Mouse (Mus musculus) CH12.LX (cell line): ENCODE measurements around the gene Spred2. TPM values are rescaled to one million over a fixed set of nuclear protein-coding genes. Genes with fewer than 3 reads are reported as not detected.

Source experiments
- DNase-seq: peaks from one replicate; pipeline ENCODE4 v3.0.0-alpha.2; 2013; ENCODE audit errors: extremely low read depth
- H3K27ac ChIP-seq: 2 replicates; pipeline ENCODE4 v1.5.1; 2012; ENCODE audit warnings: low read depth, mild to moderate bottlenecking, control low read depth, moderate library complexity; ENCODE audit not compliant: insufficient read depth
- H3K27me3 ChIP-seq: replicated peaks from 2 replicates; pipeline ENCODE3; 2012; ENCODE audit warnings: inconsistent platforms
- H3K36me3 ChIP-seq, 2 experiments: replicated peaks in 1 of 2; 2 replicates each; pipeline versions ENCODE3 to v1.6.1; 2012; ENCODE audit warnings: inconsistent platforms in 1 of 2, low read length in 1 of 2, mild to moderate bottlenecking in 1 of 2, mixed read lengths in 1 of 2, moderate library complexity in 1 of 2; ENCODE audit not compliant: control insufficient read depth in 1 of 2, insufficient read depth in 1 of 2
- H3K4me1 ChIP-seq, 2 experiments: 2 replicates each; pipeline ENCODE4 v1.6.1; 2012; ENCODE audit warnings: inconsistent platforms in 1 of 2, moderate library complexity in 1 of 2; ENCODE audit not compliant: insufficient read depth in 2 of 2, control insufficient read depth in 1 of 2
- H3K4me2 ChIP-seq: 2 replicates; pipeline ENCODE4 v1.6.1; 2012; ENCODE audit warnings: low read depth, mild to moderate bottlenecking, control low read depth; ENCODE audit not compliant: poor library complexity, insufficient read depth, severe bottlenecking
- H3K4me3 ChIP-seq, 3 experiments: fragments of 150-350 bp in 1 of 3; sonication (generic) in 1 of 3; replicated peaks in 1 of 3; 2 replicates each; pipeline versions ENCODE3 to v1.5.1; 2011 to 2012; ENCODE audit warnings: low read depth in 2 of 3, low read length in 2 of 3, mild to moderate bottlenecking in 2 of 3, moderate library complexity in 2 of 3, control low read depth in 1 of 3, improper control_type of control experiment in 1 of 3, inconsistent platforms in 1 of 3, mixed read lengths in 1 of 3; ENCODE audit not compliant: poor library complexity in 1 of 3
- H3K79me2 ChIP-seq: replicated peaks from 2 replicates; pipeline ENCODE4 v1.6.1; 2012; ENCODE audit warnings: mild to moderate bottlenecking, moderate library complexity; ENCODE audit not compliant: control insufficient read depth, poor library complexity, insufficient read depth, severe bottlenecking; ENCODE audit errors: extremely low read depth
- H3K9ac ChIP-seq: 2 replicates; pipeline ENCODE4 v1.6.1; 2012; ENCODE audit warnings: low read depth, mild to moderate bottlenecking, control low read depth, moderate library complexity; ENCODE audit not compliant: insufficient read depth
- H3K9me3 ChIP-seq: replicated peaks from 2 replicates; pipeline ENCODE3; 2012; ENCODE audit warnings: low read length, inconsistent platforms, mixed read lengths
- BHLHE40 ChIP-seq: IDR thresholded peaks from 2 replicates; pipeline ENCODE4 v1.6.1; 2011; ENCODE audit warnings: mild to moderate bottlenecking, low read depth, low read length, improper control_type of control experiment
- CHD1 ChIP-seq: IDR thresholded peaks from 2 replicates; pipeline ENCODE4 v1.6.1; 2012; ENCODE audit warnings: low read depth, low read length, improper control_type of control experiment, inconsistent platforms
- CHD2 ChIP-seq: IDR thresholded peaks from 2 replicates; pipeline ENCODE4 v1.6.1; 2011; ENCODE audit warnings: low read length, improper control_type of control experiment
- GABPA ChIP-seq: IDR thresholded peaks from 2 replicates; pipeline ENCODE4 v1.6.1; 2012; ENCODE audit warnings: low read depth, low read length, improper control_type of control experiment, inconsistent platforms; ENCODE audit not compliant: insufficient replicate concordance
- IRF4 ChIP-seq: IDR thresholded peaks from 2 replicates; pipeline ENCODE4 v1.6.1; 2014; ENCODE audit warnings: low read depth, mild to moderate bottlenecking, inconsistent platforms, low read length, improper control_type of control experiment
- JUN ChIP-seq: IDR thresholded peaks from 2 replicates; pipeline ENCODE4 v1.6.1; 2011; ENCODE audit warnings: low read depth, mild to moderate bottlenecking, low read length, improper control_type of control experiment, moderate library complexity; ENCODE audit not compliant: insufficient read depth
- JUND ChIP-seq: conservative IDR thresholded peaks from 2 replicates; pipeline ENCODE4 v1.6.1; 2011; ENCODE audit warnings: low read depth, low read length, improper control_type of control experiment
- KAT2A ChIP-seq: IDR thresholded peaks from 2 replicates; pipeline ENCODE4 v1.6.1; 2012; ENCODE audit warnings: low read length, improper control_type of control experiment, inconsistent platforms; ENCODE audit not compliant: insufficient replicate concordance
- MAZ ChIP-seq: IDR thresholded peaks from 2 replicates; pipeline ENCODE4 v1.6.1; 2012; ENCODE audit warnings: low read depth, mild to moderate bottlenecking, inconsistent platforms, low read length, improper control_type of control experiment, moderate library complexity
- MEF2A ChIP-seq: IDR thresholded peaks from 2 replicates; pipeline ENCODE4 v1.6.1; 2014; ENCODE audit warnings: low read depth, mild to moderate bottlenecking, inconsistent platforms, low read length, improper control_type of control experiment, borderline replicate concordance
- NELFE ChIP-seq: IDR thresholded peaks from 2 replicates; pipeline ENCODE4 v1.6.1; 2011; ENCODE audit warnings: low read depth, low read length, improper control_type of control experiment
- RCOR1 ChIP-seq: conservative IDR thresholded peaks from 2 replicates; pipeline ENCODE4 v1.6.1; 2012; ENCODE audit warnings: low read depth, mild to moderate bottlenecking, inconsistent platforms, low read length, improper control_type of control experiment
- SIN3A ChIP-seq: IDR thresholded peaks from 2 replicates; pipeline ENCODE4 v1.6.1; 2012; ENCODE audit warnings: low read length, improper control_type of control experiment, inconsistent platforms
- TBP ChIP-seq: conservative IDR thresholded peaks from 2 replicates; pipeline ENCODE4 v1.6.1; 2011; ENCODE audit warnings: low read depth, low read length, improper control_type of control experiment
- TCF12 ChIP-seq: IDR thresholded peaks from 2 replicates; pipeline ENCODE4 v1.6.1; 2014; ENCODE audit warnings: low read depth, mild to moderate bottlenecking, inconsistent platforms, low read length, improper control_type of control experiment
- ZC3H11A ChIP-seq: IDR thresholded peaks from 2 replicates; pipeline ENCODE4 v1.6.1; 2012; ENCODE audit warnings: low read depth, mild to moderate bottlenecking, inconsistent platforms, low read length, improper control_type of control experiment
- ZNF384 ChIP-seq: IDR thresholded peaks from 2 replicates; pipeline ENCODE4 v1.6.1; 2012; ENCODE audit warnings: low read depth, low read length, improper control_type of control experiment, inconsistent platforms
- dilution Hi-C: fragments of 300-500 bp; cut with MboI; formaldehyde crosslinking; loops from 2 replicates; pipeline ENCODE4 v1.14.3; 2020; ENCODE audit warnings: low sequenced_read_pairs; ENCODE audit not compliant: extremely low pct_unique_long_range_greater_than_20kb, extremely low pct_ligation_motif_present
- in situ Hi-C: fragments of 300-500 bp; cut with MboI; formaldehyde crosslinking; loops from 3 replicates; pipeline ENCODE4 v1.14.3; 2019; ENCODE audit warnings: low sequenced_read_pairs, low pct_ligation_motif_present, low pct_unique_long_range_greater_than_20kb, mixed read lengths
- polyA plus RNA-seq: library from polyadenylated mRNA; unstranded; fragments of >175 nt; gene quantifications from 2 replicates; pipeline ENCODE4 v1.2.1, GENCODE M21; 2012; ENCODE audit warnings: low read depth; ENCODE audit not compliant: insufficient read length
- total RNA-seq, 2 experiments: library from RNA; depleted of rRNA; stranded (reverse); fragments of 300-350 nt in 1 of 2; fragments of >200 nt in 1 of 2; gene quantifications; 2 replicates each; pipeline ENCODE4 v1.2.3; 2012 to 2014

The Spred2 gene
- total and polyA plus RNA-seq, 3 experiments, result 1.4 to 15.8 (median 4.2) TPM

DNA sequence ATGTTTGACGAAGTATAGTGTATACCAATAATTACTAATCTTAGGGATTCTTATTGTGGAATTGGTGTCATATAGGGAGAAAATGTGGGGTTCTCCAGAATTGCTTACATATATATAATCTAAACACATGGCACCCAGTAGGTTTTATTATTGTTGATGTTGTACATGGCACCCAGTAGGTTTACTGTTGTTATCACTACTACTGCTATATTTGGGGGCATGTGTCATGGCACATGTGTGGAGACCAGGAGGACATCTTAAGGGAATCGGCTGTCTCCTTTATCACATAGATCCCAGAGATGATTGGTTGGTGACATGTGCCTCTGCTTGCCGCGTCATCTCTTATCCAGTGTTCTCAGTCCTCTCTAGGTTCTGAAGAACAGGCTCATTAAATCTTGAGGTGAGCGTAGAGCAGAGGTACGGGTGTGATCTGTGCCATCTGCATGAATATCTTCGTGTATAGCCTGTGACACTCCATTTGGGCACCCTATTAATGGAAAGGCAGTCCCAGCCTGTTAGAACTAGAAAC, 70.2 kb downstream of the Spred2 start:
- peaks cover 7 to 42% of the 10 kb centered on the region in 2 experiments; a peak in 3 of 4 replicates for H3K4me1 ChIP-seq
- no peaks in the 10 kb centered on the region for H3K9me3 ChIP-seq
- dilution Hi-C loops (no loop called here), in situ Hi-C loops (no loop called here)
- H3K36me3 ChIP-seq, result peaks cover 7 to 31% of the 10 kb centered on the region in 2 experiments
- no peak overlapping the region for H3K4me3 ChIP-seq
- TF ChIP-seq SIN3A (no peak), RCOR1 (no peak)
- H3K27ac ChIP-seq, result no peak overlapping the region
- H3K27me3 ChIP-seq, result no peaks in the 10 kb centered on the region
- no peak overlapping the region for H3K4me2 ChIP-seq
- no peaks in the 10 kb centered on the region; the same call in 1 of the 2 replicates for H3K79me2 ChIP-seq
- no peak overlapping the region for H3K9ac ChIP-seq
- no peak for DNase-seq

DNA sequence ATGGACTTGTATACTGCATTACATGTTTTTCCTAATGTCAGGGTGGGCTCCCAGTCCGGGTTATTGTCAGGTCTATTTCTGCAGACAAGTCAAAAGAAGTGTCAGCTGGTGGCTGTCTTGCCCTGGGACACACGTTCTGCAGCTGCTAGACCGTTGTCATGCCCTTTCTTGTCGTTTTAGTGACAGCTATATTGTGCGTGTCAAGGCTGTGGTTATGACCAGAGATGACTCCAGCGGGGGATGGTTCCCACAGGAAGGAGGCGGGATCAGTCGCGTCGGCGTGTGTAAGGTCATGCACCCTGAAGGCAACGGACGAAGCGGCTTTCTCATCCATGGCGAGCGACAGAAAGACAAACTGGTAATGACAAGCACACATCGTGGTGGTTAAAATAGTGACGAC, 73.8 kb downstream of the Spred2 start:
- Histone ChIP-seq H3K27me3 (no peaks in the 10 kb centered on the region), H3K36me3 (peaks cover 10 to 52% of the 10 kb centered on the region in 2 experiments), H3K9ac (no peak overlapping the region), H3K4me1 (peaks cover 2 to 25% of the 10 kb centered on the region in 2 experiments; a peak in 2 of 4 replicates), H3K79me2 (no peaks in the 10 kb centered on the region), H3K4me3 (no peak overlapping the region), H3K4me2 (no peak overlapping the region)
- no peak for DNase-seq
- dilution Hi-C loops, result no loop called here
- TF ChIP-seq ZNF384 (no peak), MEF2A (no peak), CHD2 (no peak)
- TF ChIP-seq, all 38 proteins: peak for 0
- in situ Hi-C loops, result no loop called here
- Histone ChIP-seq H3K27ac (no peak overlapping the region), H3K9me3 (no peaks in the 10 kb centered on the region)

DNA sequence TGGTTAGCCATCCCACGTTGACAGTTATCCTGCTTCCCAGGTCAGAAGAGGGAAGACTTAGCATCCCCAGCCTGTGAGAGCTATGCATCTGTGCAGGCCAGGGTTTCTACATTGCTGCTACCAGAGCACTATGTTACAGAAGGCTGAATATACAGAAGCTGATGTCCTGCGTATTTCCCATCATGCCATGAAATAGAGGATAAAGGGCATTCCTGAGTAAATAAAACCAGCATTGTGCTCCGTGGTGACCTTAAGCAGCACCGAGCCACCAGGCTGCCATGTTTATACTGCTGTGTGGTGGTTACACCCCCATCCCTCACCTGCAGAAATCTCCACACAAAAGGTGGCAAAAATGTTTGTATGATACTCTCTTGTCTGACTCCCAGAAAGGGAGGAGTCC, 78.7 kb downstream of the Spred2 start:
- Histone ChIP-seq H3K4me2 (no peak overlapping the region), H3K36me3 (peaks cover 24 to 77% of the 10 kb centered on the region in 2 experiments), H3K79me2 (no peaks in the 10 kb centered on the region), H3K9me3 (no peaks in the 10 kb centered on the region), H3K9ac (no peak overlapping the region), H3K27me3 (no peaks in the 10 kb centered on the region), H3K4me1 (peaks cover 2 to 25% of the 10 kb centered on the region in 2 experiments; a peak in 2 of 4 replicates), H3K27ac (no peak overlapping the region), H3K4me3 (no peak overlapping the region)
- TF ChIP-seq BHLHE40, result no peak
- TF ChIP-seq CHD1, result no peak
- no peak for TF ChIP-seq IRF4
- TF ChIP-seq GABPA, result no peak
- no peak for TF ChIP-seq RCOR1
- no peak for TF ChIP-seq TCF12
- TF ChIP-seq MAZ, result no peak
- no peak for TF ChIP-seq JUND
- TF ChIP-seq JUN, result no peak
- TF ChIP-seq NELFE, result no peak
- TF ChIP-seq ZC3H11A, result no peak
- TF ChIP-seq TBP, result no peak
- TF ChIP-seq CHD2, result no peak
- TF ChIP-seq MEF2A, result no peak
- TF ChIP-seq KAT2A, result no peak
- no peak for DNase-seq
- dilution Hi-C loops (no loop called here), in situ Hi-C loops (no loop called here)
